Mouse (Mus musculus): ENCODE data around the gene Etl4.

DNA sequence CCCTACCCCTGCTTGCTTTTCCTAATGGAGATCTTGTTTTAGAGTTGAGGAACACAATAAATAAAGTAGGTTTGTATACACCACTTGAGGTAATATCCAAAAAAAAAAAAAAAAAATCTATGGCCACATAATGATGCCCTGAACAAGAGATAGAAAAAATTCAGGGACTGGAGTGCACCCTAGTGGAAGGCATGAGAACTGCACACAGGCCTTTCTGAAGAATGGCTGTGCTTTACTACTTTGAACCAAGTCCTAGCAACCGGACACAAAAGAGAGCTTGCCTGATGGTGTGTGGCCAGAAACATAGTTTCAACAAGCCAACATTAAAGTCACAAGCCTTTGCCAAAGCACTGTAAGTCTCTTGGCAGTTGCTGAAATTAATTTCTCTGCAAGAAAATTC is 706.4 kb downstream of the Etl4 start:
- TF ChIP-seq CTCF (IDR thresholded peaks at IDR 0.05): peak; percentile 87
- no peak for TF ChIP-seq EP300 (IDR thresholded peaks at IDR 0.05)

Data from lung, postnatal 0 days (tissue).